Mouse (Mus musculus): ENCODE measurements around the gene Med10. TPM values are rescaled to one million over a fixed set of nuclear protein-coding genes. Genes with fewer than 3 reads are reported as not detected.

Med10 gene
- total RNA-seq, 1 experiment = 63.1 TPM

DNA sequence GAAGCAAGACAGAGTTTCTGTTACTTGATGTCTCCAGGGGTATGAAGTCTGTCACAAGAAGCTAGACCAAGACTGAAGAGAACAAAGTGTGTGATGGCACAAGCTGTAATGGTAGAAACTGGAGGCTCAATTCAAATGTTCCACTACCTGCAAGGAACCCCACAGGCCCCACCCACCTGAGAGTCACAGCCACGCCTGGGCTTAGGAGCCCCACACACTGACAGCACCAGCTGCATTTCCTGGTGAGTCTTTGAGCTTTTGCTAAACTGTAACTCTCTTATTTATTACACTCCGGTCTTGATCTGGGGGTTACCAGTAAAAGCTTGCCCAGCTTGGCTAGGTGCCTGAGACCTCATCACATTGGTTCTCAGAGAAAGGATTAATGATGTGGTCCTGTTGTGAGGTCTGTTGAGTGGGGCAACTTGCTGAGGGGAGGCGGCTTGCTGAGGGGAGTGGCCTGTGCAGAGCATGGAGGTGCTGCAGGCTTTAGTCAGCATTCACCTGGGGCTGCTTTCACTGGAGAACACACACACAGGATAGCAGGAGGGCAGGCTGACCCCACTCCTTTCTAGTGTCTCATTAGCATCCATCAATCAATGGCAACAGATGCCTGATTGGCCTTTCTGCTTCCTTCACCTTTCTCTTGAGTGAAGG is 19.1 kb downstream of the Med10 start:
- H3K4me3 ChIP-seq (ENCODE audit: insufficient read depth in 1 of 2, low read depth in 1 of 2, low read length in 2 of 2, poor library complexity in 1 of 2, severe bottlenecking in 1 of 2) = no peak overlapping the region
- no peak for DNase-seq (ENCODE audit: low read depth, low spot score)
- H3K9me3 ChIP-seq (ENCODE audit: control insufficient read depth, insufficient read depth, low read depth, low read length) = no peaks in the 10 kb centered on the region
- no peaks in the 10 kb centered on the region for H3K4me1 ChIP-seq (ENCODE audit: control insufficient read depth in 2 of 2, insufficient read depth in 2 of 2, low read length in 2 of 2, poor library complexity in 1 of 2)
- TF ChIP-seq MAFK (IDR thresholded peaks at IDR 0.05; ENCODE audit: insufficient read depth, low read depth, low read length) (no peak), ZC3H11A (IDR thresholded peaks at IDR 0.05; ENCODE audit: borderline replicate concordance, low read depth, low read length) (no peak), CHD2 (IDR thresholded peaks at IDR 0.05; ENCODE audit: low read depth, low read length) (no peak), HCFC1 (IDR thresholded peaks at IDR 0.05; ENCODE audit: borderline replicate concordance, insufficient read depth, low read length) (no peak)
- H3K36me3 ChIP-seq (ENCODE audit: control insufficient read depth, insufficient read depth, low read length, poor library complexity, severe bottlenecking) = peaks cover under 1% of the 10 kb centered on the region; the same call in 1 of the 2 replicates
- H3K27ac ChIP-seq (ENCODE audit: insufficient read depth, low read depth, low read length, poor library complexity, severe bottlenecking) = no peak overlapping the region
- in situ Hi-C loops (cut with MboI; ENCODE audit: low sequenced_read_pairs in 2 of 2, unreplicated experiment in 2 of 2) = no loop called here
- H3K9ac ChIP-seq (ENCODE audit: insufficient read depth, low read depth, low read length, poor library complexity, severe bottlenecking) = no peak overlapping the region

DNA sequence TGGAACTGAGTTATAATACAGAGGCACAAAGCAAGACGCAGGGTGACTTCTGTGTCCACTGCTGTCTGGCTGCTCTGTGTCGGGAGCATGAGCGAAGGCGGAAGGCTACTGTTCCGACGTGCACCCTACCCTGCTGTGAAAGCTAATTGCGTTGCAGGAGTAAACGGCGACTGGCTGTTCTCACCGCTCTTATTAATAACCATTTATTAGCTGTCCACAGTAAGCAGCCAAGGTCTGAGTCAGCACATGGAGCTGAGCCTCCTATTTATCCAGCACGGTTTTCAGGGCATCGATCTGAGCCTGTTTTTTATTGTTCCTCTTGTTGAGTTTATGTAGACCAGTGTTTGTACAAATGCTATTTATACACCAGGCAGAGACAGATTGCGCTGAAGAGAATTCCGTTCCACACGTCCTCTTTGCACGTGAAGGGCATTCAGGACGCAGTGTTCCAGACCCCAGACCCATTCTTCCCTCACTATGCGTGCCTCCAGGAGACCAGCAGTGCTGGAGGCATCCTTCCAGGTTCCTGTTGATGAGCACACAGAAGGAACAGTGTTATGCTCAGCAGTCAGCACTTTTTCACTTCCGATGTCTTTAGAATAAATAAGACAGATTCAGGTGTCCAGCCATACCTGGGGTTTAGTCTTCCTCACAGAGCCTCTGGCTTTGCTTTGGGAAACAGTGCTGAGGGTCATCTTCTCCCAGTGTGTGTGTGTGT is 21.9 kb downstream of the Med10 start:
- Histone ChIP-seq H3K27ac (ENCODE audit: insufficient read depth, low read depth, low read length, poor library complexity, severe bottlenecking) (no peak overlapping the region), H3K9ac (ENCODE audit: insufficient read depth, low read depth, low read length, poor library complexity, severe bottlenecking) (no peak overlapping the region), H3K36me3 (ENCODE audit: control insufficient read depth, insufficient read depth, low read length, poor library complexity, severe bottlenecking) (no peaks in the 10 kb centered on the region), H3K9me3 (ENCODE audit: control insufficient read depth, insufficient read depth, low read depth, low read length) (no peaks in the 10 kb centered on the region), H3K4me1 (ENCODE audit: control insufficient read depth in 2 of 2, insufficient read depth in 2 of 2, low read length in 2 of 2, poor library complexity in 1 of 2) (no peaks in the 10 kb centered on the region), H3K4me3 (ENCODE audit: insufficient read depth in 1 of 2, low read depth in 1 of 2, low read length in 2 of 2, poor library complexity in 1 of 2, severe bottlenecking in 1 of 2) (no peak overlapping the region)
- in situ Hi-C loops (cut with MboI; ENCODE audit: low sequenced_read_pairs in 2 of 2, unreplicated experiment in 2 of 2) = no loop called here
- TF ChIP-seq MAFK (IDR thresholded peaks at IDR 0.05; ENCODE audit: insufficient read depth, low read depth, low read length) (no peak), ZC3H11A (IDR thresholded peaks at IDR 0.05; ENCODE audit: borderline replicate concordance, low read depth, low read length) (no peak), HCFC1 (IDR thresholded peaks at IDR 0.05; ENCODE audit: borderline replicate concordance, insufficient read depth, low read length) (no peak)
- DNase-seq (ENCODE audit: low read depth, low spot score) = no peak

DNA sequence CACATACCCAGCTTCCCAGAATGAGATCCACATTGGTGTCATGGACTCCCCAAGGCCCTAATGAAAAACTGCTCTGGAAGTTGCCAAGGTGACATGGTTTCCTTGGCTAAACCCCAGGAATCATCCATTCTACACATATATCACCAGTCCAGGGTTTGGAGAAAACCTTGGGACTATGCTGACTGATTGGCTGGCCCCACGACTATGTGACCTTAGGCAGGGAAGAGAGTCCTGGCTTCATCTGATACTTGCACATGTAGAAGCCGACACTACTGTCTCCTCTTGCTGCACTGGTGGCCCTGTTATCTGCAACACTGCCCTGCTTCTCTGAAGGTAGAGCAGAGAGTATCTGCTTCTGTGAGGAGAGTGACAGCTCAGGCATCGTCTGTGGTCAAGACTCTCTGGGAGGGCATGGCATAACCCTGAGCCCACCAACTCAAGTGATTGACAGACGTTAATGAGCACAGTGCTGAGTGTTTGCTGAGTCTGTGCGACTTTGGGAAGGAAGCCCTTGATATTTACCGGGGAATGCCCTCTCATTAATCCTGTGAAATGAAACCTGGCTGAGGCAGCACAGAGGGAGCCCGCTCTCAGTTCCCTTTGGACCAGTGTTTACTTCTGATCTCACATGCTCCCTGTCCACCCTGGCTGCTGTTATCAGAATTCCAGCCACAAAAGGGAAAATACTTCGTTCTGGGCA is 23.4 kb downstream of the Med10 start:
- DNase-seq (ENCODE audit: low read depth, low spot score) = no peak
- in situ Hi-C loops (cut with MboI; ENCODE audit: low sequenced_read_pairs in 2 of 2, unreplicated experiment in 2 of 2) = no loop called here
- H3K4me1 ChIP-seq (ENCODE audit: control insufficient read depth in 2 of 2, insufficient read depth in 2 of 2, low read length in 2 of 2, poor library complexity in 1 of 2) = no peaks in the 10 kb centered on the region
- H3K36me3 ChIP-seq (ENCODE audit: control insufficient read depth, insufficient read depth, low read length, poor library complexity, severe bottlenecking) = no peaks in the 10 kb centered on the region
- no peak overlapping the region for H3K27ac ChIP-seq (ENCODE audit: insufficient read depth, low read depth, low read length, poor library complexity, severe bottlenecking)
- H3K9me3 ChIP-seq (ENCODE audit: control insufficient read depth, insufficient read depth, low read depth, low read length) = no peaks in the 10 kb centered on the region
- no peak overlapping the region for H3K9ac ChIP-seq (ENCODE audit: insufficient read depth, low read depth, low read length, poor library complexity, severe bottlenecking)
- TF ChIP-seq CHD2 (IDR thresholded peaks at IDR 0.05; ENCODE audit: low read depth, low read length) (no peak), ZNF384 (IDR thresholded peaks at IDR 0.05; ENCODE audit: low read depth, low read length) (no peak), MAFK (IDR thresholded peaks at IDR 0.05; ENCODE audit: insufficient read depth, low read depth, low read length) (no peak), HCFC1 (IDR thresholded peaks at IDR 0.05; ENCODE audit: borderline replicate concordance, insufficient read depth, low read length) (no peak), ZC3H11A (IDR thresholded peaks at IDR 0.05; ENCODE audit: borderline replicate concordance, low read depth, low read length) (no peak)
- H3K4me3 ChIP-seq (ENCODE audit: insufficient read depth in 1 of 2, low read depth in 1 of 2, low read length in 2 of 2, poor library complexity in 1 of 2, severe bottlenecking in 1 of 2) = no peak overlapping the region

DNA sequence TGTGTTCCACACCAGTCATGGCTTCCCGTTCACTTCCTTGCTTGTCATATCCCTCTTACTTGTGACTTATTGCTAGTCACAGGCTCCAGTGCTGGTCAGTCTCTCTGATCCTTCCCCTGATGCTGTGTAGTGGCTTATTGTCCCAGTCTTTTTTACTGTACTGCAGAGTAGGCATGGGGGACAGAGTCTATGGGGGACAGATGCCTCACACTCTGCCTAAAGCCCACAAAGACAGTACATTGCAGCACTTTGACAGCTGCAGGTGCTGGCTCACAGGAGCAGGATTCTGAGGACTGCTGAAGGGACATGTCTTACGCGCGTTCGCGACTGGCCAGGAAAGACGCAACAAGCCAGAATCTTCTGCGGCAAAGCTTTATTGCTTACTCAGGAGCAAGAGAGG is 28.4 kb downstream of the Med10 start:
- no peaks in the 10 kb centered on the region for H3K4me1 ChIP-seq (ENCODE audit: control insufficient read depth in 2 of 2, insufficient read depth in 2 of 2, low read length in 2 of 2, poor library complexity in 1 of 2)
- H3K36me3 ChIP-seq (ENCODE audit: control insufficient read depth, insufficient read depth, low read length, poor library complexity, severe bottlenecking) = no peaks in the 10 kb centered on the region
- no peak overlapping the region for H3K4me3 ChIP-seq (ENCODE audit: insufficient read depth in 1 of 2, low read depth in 1 of 2, low read length in 2 of 2, poor library complexity in 1 of 2, severe bottlenecking in 1 of 2)
- no peaks in the 10 kb centered on the region for H3K9me3 ChIP-seq (ENCODE audit: control insufficient read depth, insufficient read depth, low read depth, low read length)
- H3K9ac ChIP-seq (ENCODE audit: insufficient read depth, low read depth, low read length, poor library complexity, severe bottlenecking) = no peak overlapping the region
- TF ChIP-seq ZC3H11A (IDR thresholded peaks at IDR 0.05; ENCODE audit: borderline replicate concordance, low read depth, low read length) (no peak), HCFC1 (IDR thresholded peaks at IDR 0.05; ENCODE audit: borderline replicate concordance, insufficient read depth, low read length) (no peak), ZNF384 (IDR thresholded peaks at IDR 0.05; ENCODE audit: low read depth, low read length) (no peak), MAFK (IDR thresholded peaks at IDR 0.05; ENCODE audit: insufficient read depth, low read depth, low read length) (no peak), CHD2 (IDR thresholded peaks at IDR 0.05; ENCODE audit: low read depth, low read length) (no peak)
- no peak for DNase-seq (ENCODE audit: low read depth, low spot score)
- no peak overlapping the region for H3K27ac ChIP-seq (ENCODE audit: insufficient read depth, low read depth, low read length, poor library complexity, severe bottlenecking)
- in situ Hi-C loops (cut with MboI; ENCODE audit: low sequenced_read_pairs in 2 of 2, unreplicated experiment in 2 of 2) = no loop called here
